Mouse (Mus musculus): ENCODE measurements at regions not wholly inside any gene's neighbourhood (a gene's known extent, or its start where the extent isn't known, plus 50 kb on each side); places are given as distances from the start of the nearest gene placed in this dataset.

DNA sequence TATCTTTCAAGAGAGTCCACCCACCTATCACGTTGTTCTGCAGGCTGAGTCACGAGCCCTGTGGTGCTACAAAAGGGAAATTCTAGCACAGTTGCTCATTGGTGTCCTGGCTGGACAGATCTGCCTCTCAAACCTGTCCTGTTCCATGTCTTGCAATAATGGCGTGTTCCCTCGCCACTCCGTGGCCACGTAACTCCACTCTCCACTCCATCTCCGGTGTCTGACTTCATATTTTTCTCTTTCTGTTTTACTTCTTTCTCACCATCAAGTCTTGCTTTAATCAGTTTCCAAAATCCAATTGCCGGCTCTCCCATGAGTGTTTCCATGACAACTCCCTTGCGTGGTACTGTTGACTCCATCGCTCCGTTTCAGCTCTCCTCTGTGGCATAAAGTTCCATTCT lies 107.1 kb upstream of the Oxgr1 start:
- TF ChIP-seq POLR2A (IDR thresholded peaks at IDR 0.05; ENCODE audit: insufficient read depth, low read depth, low read length) = no peak
- TF ChIP-seq CTCF (IDR thresholded peaks at IDR 0.05) = no peak

All from heart, adult 2 months (tissue).